Mouse (Mus musculus) cerebellum, adult (tissue): ENCODE data around the gene Vmn2r25.
"Not testable (repeated sequence)": the region's sequence is repeated elsewhere in the genome, so short reads cannot be mapped to it uniquely, and the experiment has no call there.

ENCODE experiments used
- ATAC-seq: cut with Nextera tagmentation; 2 replicates; pipeline ENCODE4 v1.9.2; 2017; ENCODE audit warnings: mild to moderate bottlenecking, moderate library complexity, mixed read lengths; ENCODE audit not compliant: insufficient number of reproducible peaks, low FRiP score, low TSS enrichment

Vmn2r25 gene

DNA sequence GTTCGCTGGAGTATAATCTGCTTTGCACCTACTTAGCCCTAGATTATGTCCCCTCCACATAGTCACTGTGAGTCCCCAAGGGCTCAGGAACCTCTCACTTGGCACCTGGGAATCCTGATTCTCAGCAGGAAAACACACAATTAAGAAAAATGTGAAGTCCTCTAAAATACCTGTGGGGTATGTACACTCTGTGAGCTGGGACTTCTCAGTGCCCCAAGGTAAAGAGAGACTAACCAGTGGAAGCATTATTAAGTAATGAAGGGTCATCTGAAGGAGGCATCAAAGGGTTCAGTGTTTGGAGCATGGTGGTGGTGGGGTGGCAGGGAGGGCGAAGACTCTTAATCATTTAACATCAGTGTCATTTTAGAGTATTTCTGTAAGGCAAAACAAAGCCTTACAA is at the start of gene Vmn2r25:
Vmn2r25 (minus strand) TSS at position 101 of the 400 bp plus-strand sequence.
- ATAC-seq: not testable (repeated sequence)

- no peak for ATAC-seq
Measured at GRCm38 (mm10) chr6:123819951-123820350, 33.3 kb downstream of the Vmn2r25 start.

DNA sequence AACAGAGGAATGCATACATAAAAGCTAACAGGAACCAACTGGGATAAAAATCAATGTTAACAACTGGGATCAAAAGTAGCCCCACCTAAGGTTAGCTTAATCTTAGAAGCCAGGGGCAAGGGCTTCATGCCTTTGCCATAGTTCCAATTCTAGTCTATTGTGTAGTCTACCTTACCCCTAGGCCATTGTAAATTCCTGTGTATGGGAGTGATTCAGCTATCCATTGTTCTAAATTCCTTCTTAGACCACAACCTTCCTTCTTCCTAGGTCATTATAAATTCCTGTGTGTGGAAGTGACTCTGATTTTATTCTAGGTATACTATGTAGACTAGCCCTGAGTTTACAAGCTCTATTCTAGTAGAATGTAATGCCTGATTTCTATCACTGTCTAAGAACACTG is 43.0 kb downstream of the Vmn2r25 start:
- ATAC-seq: not testable (repeated sequence)

DNA sequence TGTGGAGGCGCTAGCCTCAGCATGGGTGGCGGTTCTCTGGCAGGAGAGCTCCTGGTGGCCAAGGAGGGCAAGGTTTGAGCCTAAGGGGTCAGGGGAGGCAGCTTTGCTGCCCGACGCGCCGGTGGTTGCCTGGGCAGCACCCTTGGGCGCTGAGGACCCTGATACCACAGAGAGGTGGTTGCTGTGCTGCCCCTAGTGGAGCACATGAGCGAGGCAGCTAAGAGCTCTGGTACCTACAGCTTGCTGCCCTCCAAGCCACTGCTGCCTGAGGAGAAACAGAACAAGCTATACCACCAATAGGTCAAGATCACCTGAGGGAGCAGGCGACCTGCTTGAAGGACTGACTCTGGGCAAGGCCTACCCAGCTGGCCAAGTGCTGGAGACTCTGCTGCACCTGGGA is 59.5 kb downstream of the Vmn2r25 start:
- no peak for ATAC-seq

- no peak for ATAC-seq
Measured at GRCm38 (mm10) chr6:123784857-123785256, 68.4 kb downstream of the Vmn2r25 start.

DNA sequence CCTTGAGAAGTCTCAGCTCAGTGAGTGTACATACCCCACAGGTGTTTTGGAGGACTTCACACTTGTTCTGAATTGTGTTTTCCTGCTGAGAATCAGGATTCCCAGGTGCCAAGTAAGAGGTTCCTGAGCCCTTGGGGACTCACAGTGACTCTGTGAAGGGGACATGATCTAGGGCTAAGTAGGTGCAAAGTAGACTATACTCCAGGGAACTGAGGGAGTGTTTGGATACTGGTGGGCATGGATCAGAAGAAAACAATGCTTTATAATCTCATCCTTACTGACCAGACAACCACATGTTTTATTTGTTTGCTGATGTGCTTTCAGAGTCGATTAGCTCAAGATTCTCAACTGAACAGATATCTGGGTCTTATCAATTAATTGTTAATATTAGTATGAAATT is 74.7 kb downstream of the Vmn2r25 start, which contains the start of gene Vmn2r24:
Vmn2r24 (plus strand) TSS at position 301 of the 400 bp plus-strand sequence.
- no peak for ATAC-seq
